Mouse (Mus musculus) myocyte (in vitro differentiated cells): ENCODE measurements around the gene Fcer1g. TPM values are rescaled to one million over a fixed set of nuclear protein-coding genes. Genes with fewer than 3 reads are reported as not detected.

Experiments used
- H3K27me3 ChIP-seq: one replicate; pipeline ENCODE4 v1.6.1; 2011; ENCODE audit not compliant: control insufficient read depth, insufficient read depth, insufficient read length
- H3K36me3 ChIP-seq: one replicate; pipeline ENCODE4 v1.6.1; 2011; ENCODE audit not compliant: control insufficient read depth, insufficient read depth
- H3K4me2 ChIP-seq: one replicate; pipeline ENCODE4 v1.6.1; 2011; ENCODE audit warnings: low read depth, control low read depth
- H3K4me3 ChIP-seq: one replicate; pipeline ENCODE4 v1.5.1; 2011; ENCODE audit warnings: mild to moderate bottlenecking, control low read depth, moderate library complexity
- H3K79me2 ChIP-seq: one replicate; pipeline ENCODE4 v1.6.1; 2011; ENCODE audit not compliant: control insufficient read depth, insufficient read depth
- H3ac ChIP-seq: one replicate; pipeline ENCODE4 v1.6.1; 2011; ENCODE audit not compliant: control insufficient read depth, insufficient read length
- CEBPB ChIP-seq: IDR thresholded peaks from 2 replicates; pipeline ENCODE4 v1.6.1; 2011; ENCODE audit warnings: mild to moderate bottlenecking, moderate library complexity; ENCODE audit not compliant: poor library complexity, insufficient read depth, severe bottlenecking
- E2F4 ChIP-seq: IDR thresholded peaks from one replicate; pipeline ENCODE4 v1.6.1; 2011; ENCODE audit warnings: mild to moderate bottlenecking, control low read depth, moderate library complexity; ENCODE audit not compliant: insufficient read depth
- MAX ChIP-seq: IDR thresholded peaks from one replicate; pipeline ENCODE4 v1.6.1; 2011; ENCODE audit warnings: low read depth, mild to moderate bottlenecking, control low read depth
- MYOD1 ChIP-seq, 3 experiments: IDR thresholded peaks; one replicate each; pipeline ENCODE4 v1.6.1; 2011; ENCODE audit warnings: control low read depth in 2 of 3, low read depth in 2 of 3, mild to moderate bottlenecking in 2 of 3, moderate library complexity in 1 of 3; ENCODE audit not compliant: insufficient read length in 2 of 3, control insufficient read depth in 1 of 3
- MYOG ChIP-seq, 3 experiments: IDR thresholded peaks; one replicate each; pipeline ENCODE4 v1.6.1; 2011; ENCODE audit warnings: control low read depth in 2 of 3, low read depth in 2 of 3, mild to moderate bottlenecking in 2 of 3; ENCODE audit not compliant: insufficient read length in 2 of 3, control insufficient read depth in 1 of 3, insufficient read depth in 1 of 3
- POLR2A ChIP-seq: IDR thresholded peaks from one replicate; pipeline ENCODE4 v1.6.1; 2011; ENCODE audit warnings: low read depth, mild to moderate bottlenecking, control low read depth, moderate library complexity; ENCODE audit not compliant: insufficient read length
- POLR2AphosphoS2 ChIP-seq: IDR thresholded peaks from one replicate; pipeline ENCODE4 v1.6.1; 2011; ENCODE audit warnings: low read depth, control low read depth; ENCODE audit not compliant: insufficient read length
- REST ChIP-seq: IDR thresholded peaks from one replicate; pipeline ENCODE4 v1.6.1; 2011; ENCODE audit warnings: mild to moderate bottlenecking, control low read depth, moderate library complexity; ENCODE audit not compliant: insufficient read depth, insufficient read length
- SRF ChIP-seq: IDR thresholded peaks from one replicate; pipeline ENCODE4 v1.6.1; 2011; ENCODE audit warnings: low read depth; ENCODE audit not compliant: control insufficient read depth, insufficient read length
- TCF12 ChIP-seq: IDR thresholded peaks from one replicate; pipeline ENCODE4 v1.6.1; 2011; ENCODE audit warnings: mild to moderate bottlenecking, control low read depth; ENCODE audit not compliant: poor library complexity, insufficient read depth, severe bottlenecking
- TCF3 ChIP-seq: IDR thresholded peaks from one replicate; pipeline ENCODE4 v1.6.1; 2011; ENCODE audit warnings: low read depth, control low read depth; ENCODE audit not compliant: insufficient read length
- USF1 ChIP-seq: IDR thresholded peaks from one replicate; pipeline ENCODE4 v1.6.1; 2011; ENCODE audit warnings: low read depth, mild to moderate bottlenecking, control low read depth, moderate library complexity
- polyA plus RNA-seq: library from polyadenylated mRNA; unstranded; fragments of >200 nt; fragmentation: generic; extraction: Trizol; gene quantifications from one replicate; pipeline ENCODE4 v1.2.1, GENCODE M21; 2012; ENCODE audit warnings: missing spikeins

The Fcer1g gene
- polyA plus RNA-seq, 1 experiment = not detected

- Histone ChIP-seq H3K4me2 (no peak overlapping the region), H3K27me3 (no peaks in the 10 kb centered on the region), H3K4me3 (no peak overlapping the region), H3K79me2 (no peaks in the 10 kb centered on the region), H3ac (no peak overlapping the region), H3K36me3 (no peaks in the 10 kb centered on the region)
- TF ChIP-seq SRF (no peak), TCF3 (no peak), USF1 (no peak), REST (no peak), POLR2AphosphoS2 (no peak), CEBPB (no peak), POLR2A (no peak), MYOG (IDR thresholded peaks at IDR 0.05; ENCODE audit: control insufficient read depth in 1 of 3, insufficient read depth in 1 of 3, insufficient read length in 2 of 3, low read depth in 2 of 3) (no peak), MYOD1 (IDR thresholded peaks at IDR 0.05; ENCODE audit: control insufficient read depth in 1 of 3, insufficient read length in 2 of 3, low read depth in 2 of 3) (no peak), TCF12 (no peak), MAX (no peak), E2F4 (no peak)
Observed at GRCm38 (mm10) chr1:171212854-171213253, 21.3 kb downstream of the Fcer1g start.

GRCm38 (mm10) chr1:171209409-171209808, 24.8 kb downstream of the Fcer1g start:
- no peak overlapping the region for H3ac ChIP-seq
- TF ChIP-seq MYOD1 (IDR thresholded peaks at IDR 0.05; ENCODE audit: control insufficient read depth in 1 of 3, insufficient read length in 2 of 3, low read depth in 2 of 3) = no peak
- TF ChIP-seq E2F4 = no peak
- TF ChIP-seq REST = no peak
- no peak for TF ChIP-seq MYOG (IDR thresholded peaks at IDR 0.05; ENCODE audit: control insufficient read depth in 1 of 3, insufficient read depth in 1 of 3, insufficient read length in 2 of 3, low read depth in 2 of 3)
- no peak for TF ChIP-seq POLR2A
- TF ChIP-seq SRF = no peak
- no peak for TF ChIP-seq CEBPB
- no peak for TF ChIP-seq TCF3
- no peak for TF ChIP-seq MAX
- no peak for TF ChIP-seq POLR2AphosphoS2
- no peak for TF ChIP-seq USF1
- TF ChIP-seq TCF12 = no peak
- H3K79me2 ChIP-seq = no peaks in the 10 kb centered on the region
- peak overlapping the region; percentile 56 for H3K4me2 ChIP-seq
- no peaks in the 10 kb centered on the region for H3K27me3 ChIP-seq
- H3K4me3 ChIP-seq = no peak overlapping the region
- H3K36me3 ChIP-seq = no peaks in the 10 kb centered on the region

- H3K36me3 ChIP-seq = no peaks in the 10 kb centered on the region
- no peaks in the 10 kb centered on the region for H3K27me3 ChIP-seq
- no peak overlapping the region for H3K4me3 ChIP-seq
- H3K79me2 ChIP-seq = no peaks in the 10 kb centered on the region
- H3K4me2 ChIP-seq = no peak overlapping the region
- no peak overlapping the region for H3ac ChIP-seq
- TF ChIP-seq CEBPB (no peak), E2F4 (no peak), TCF12 (no peak), POLR2AphosphoS2 (no peak), MYOD1 (IDR thresholded peaks at IDR 0.05; ENCODE audit: control insufficient read depth in 1 of 3, insufficient read length in 2 of 3, low read depth in 2 of 3) (no peak), USF1 (no peak), MYOG (IDR thresholded peaks at IDR 0.05; ENCODE audit: control insufficient read depth in 1 of 3, insufficient read depth in 1 of 3, insufficient read length in 2 of 3, low read depth in 2 of 3) (no peak), TCF3 (no peak), REST (no peak)
Observed at GRCm38 (mm10) chr1:171205704-171206493, 28.3 kb downstream of the Fcer1g start.

- no peaks in the 10 kb centered on the region for H3K79me2 ChIP-seq
- TF ChIP-seq USF1 (no peak), E2F4 (no peak), CEBPB (no peak), MYOD1 (IDR thresholded peaks at IDR 0.05; ENCODE audit: control insufficient read depth in 1 of 3, insufficient read length in 2 of 3, low read depth in 2 of 3) (no peak), POLR2A (no peak), MYOG (IDR thresholded peaks at IDR 0.05; ENCODE audit: control insufficient read depth in 1 of 3, insufficient read depth in 1 of 3, insufficient read length in 2 of 3, low read depth in 2 of 3) (no peak), REST (no peak), SRF (no peak), POLR2AphosphoS2 (no peak), MAX (no peak), TCF3 (no peak), TCF12 (no peak)
- no peaks in the 10 kb centered on the region for H3K27me3 ChIP-seq
- H3K36me3 ChIP-seq = no peaks in the 10 kb centered on the region
- H3K4me3 ChIP-seq = no peak overlapping the region
- no peak overlapping the region for H3ac ChIP-seq
- no peak overlapping the region for H3K4me2 ChIP-seq
Observed at GRCm38 (mm10) chr1:171204249-171204644, 29.9 kb downstream of the Fcer1g start.
